Mouse (Mus musculus) lung, postnatal 0 days (tissue): ENCODE measurements around the gene Rtkn2.

Experiments
- CTCF ChIP-seq: IDR thresholded peaks from 2 replicates; pipeline ENCODE4 v1.5.1; 2016; ENCODE audit warnings: antibody characterized with exemption, mild to moderate bottlenecking
- EP300 ChIP-seq: IDR thresholded peaks from 2 replicates; pipeline ENCODE4 v1.6.1; 2016; ENCODE audit warnings: antibody characterized with exemption, mild to moderate bottlenecking, control low read depth

GRCm38 (mm10) chr10:68061249-68061615 is 81.9 kb downstream of the Rtkn2 start:
- TF ChIP-seq EP300 (no peak), CTCF (no peak)
